Mouse (Mus musculus) adrenal gland, adult 8-10 months (tissue): ENCODE results near the gene Ace2. TPM values are rescaled to one million over a fixed set of nuclear protein-coding genes. Genes with fewer than 3 reads are reported as not detected.

Experiments used
- DNase-seq: peaks from one replicate; pipeline ENCODE4 v3.0.0; 2022
- total RNA-seq, 4 experiments: library from RNA; stranded (reverse); gene quantifications; 2 replicates each; pipeline ENCODE4 v1.2.4; 2022

The Ace2 gene
- total RNA-seq, 4 experiments from 2014 or later = 2.1 to 5.4 (median 3.6) TPM

- peak; percentile 8 for DNase-seq
Measured at GRCm38 (mm10) chrX:164183844-164184243, 44.7 kb downstream of the Ace2 start.

DNA sequence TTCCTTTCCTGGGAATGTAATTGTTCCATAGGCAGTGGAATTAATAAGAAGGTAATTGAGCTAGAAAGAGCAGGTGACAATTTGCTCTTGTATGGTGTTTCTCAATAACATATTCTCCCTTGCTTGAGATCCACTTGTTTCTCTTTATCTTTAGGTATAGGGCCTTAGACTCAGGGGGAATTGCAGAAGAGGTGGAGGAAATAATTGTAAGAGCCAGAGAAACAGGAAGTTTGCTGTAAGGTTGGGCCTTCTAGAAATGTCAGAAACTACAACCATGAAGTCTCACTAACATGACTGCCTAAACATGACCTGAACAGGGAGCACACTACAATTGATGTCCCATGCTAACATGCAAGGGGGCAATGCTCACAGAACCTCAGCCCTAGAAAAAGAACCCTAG, 50.7 kb downstream of the Ace2 start:
- no peak for DNase-seq

GRCm38 (mm10) chrX:164197679-164198078, 58.5 kb downstream of the Ace2 start:
- no peak for DNase-seq

DNA sequence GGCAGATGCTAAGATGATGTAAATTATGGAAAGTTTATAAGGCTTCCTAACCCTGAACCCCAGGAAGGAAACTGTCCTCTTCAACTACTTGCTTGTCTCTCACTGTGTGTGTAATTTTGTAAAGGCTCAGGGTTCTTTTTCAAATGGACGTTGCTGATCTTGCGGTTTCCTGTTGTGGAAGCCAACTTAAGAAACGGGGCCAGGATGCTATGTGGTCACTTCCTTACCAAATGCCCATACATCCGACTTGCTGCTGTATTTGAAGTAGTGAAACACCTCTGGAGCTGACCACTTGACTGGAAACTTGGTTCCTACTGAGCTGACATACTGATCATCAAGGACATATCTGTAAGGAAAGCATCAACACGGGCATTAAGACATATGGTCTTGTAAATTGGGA, 61.4 kb downstream of the Ace2 start:
- DNase-seq = no peak

DNA sequence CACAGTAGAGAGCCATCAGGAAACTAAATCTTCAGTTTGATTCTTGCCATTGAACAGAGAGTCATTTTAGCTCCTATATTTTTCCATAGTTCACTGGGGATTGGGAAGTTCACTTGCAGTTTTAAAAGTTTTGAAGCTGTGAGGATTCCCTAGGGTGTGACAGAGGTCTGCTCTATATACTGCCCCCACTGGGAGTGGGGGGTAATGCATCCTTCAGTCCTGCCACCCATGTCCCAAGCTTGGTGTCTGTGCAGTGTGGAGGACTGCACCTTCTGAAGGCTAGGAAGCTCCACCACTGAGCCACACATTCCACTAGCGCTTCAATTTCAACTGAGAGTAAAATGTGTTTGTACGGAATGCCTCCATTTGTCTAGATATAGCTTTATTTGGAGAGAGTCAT, 82.9 kb downstream of the Ace2 start:
- DNase-seq = no peak

GRCm38 (mm10) chrX:164233380-164233779, 94.2 kb downstream of the Ace2 start:
- DNase-seq = no peak

Other genes with a start within 250 kb of the Ace2 start
- gene Ap1s2, start 230.3 kb upstream of the Ace2 start, total RNA-seq = 10 to 100 TPM; 13.3 to 16.3 (median 15.5) TPM
- 10 to 100 TPM; 19.7 to 34.1 (median 32.8) TPM for gene Zrsr2, start 180.7 kb upstream of the Ace2 start, total RNA-seq
- gene Car5b, start 111.3 kb upstream of the Ace2 start, total RNA-seq = 10 to 100 TPM; 10.1 to 21.4 (median 16.1) TPM
- 10 to 100 TPM in 1 of 4 experiments, 1 to 10 TPM in 3; 7.2 to 10.2 (median 8.3) TPM for gene Siah1b, start 62.8 kb upstream of the Ace2 start, total RNA-seq
- gene Cltrn, start 50.5 kb upstream of the Ace2 start, total RNA-seq = not detected
- under 1 TPM; 0.10 to 0.56 (median 0.36) TPM for gene Bmx, start 118.9 kb downstream of the Ace2 start, total RNA-seq
- 10 to 100 TPM in 1 of 4 experiments, 1 to 10 TPM in 3; 4.8 to 11.3 (median 6.8) TPM for gene Pir, start 130.0 kb downstream of the Ace2 start, total RNA-seq
- 10 to 100 TPM; 36.0 to 54.5 (median 44.3) TPM for gene Vegfd, start 234.0 kb downstream of the Ace2 start, total RNA-seq